Mouse (Mus musculus) kidney, postnatal 25 days (tissue): ENCODE measurements around the gene Zfp827.

Experiments used
- DNase-seq, 2 experiments: peaks; one replicate each; pipeline ENCODE4 v3.0.0; 2021; ENCODE audit warnings: mixed read lengths in 2 of 2

Gene Zfp827

DNA sequence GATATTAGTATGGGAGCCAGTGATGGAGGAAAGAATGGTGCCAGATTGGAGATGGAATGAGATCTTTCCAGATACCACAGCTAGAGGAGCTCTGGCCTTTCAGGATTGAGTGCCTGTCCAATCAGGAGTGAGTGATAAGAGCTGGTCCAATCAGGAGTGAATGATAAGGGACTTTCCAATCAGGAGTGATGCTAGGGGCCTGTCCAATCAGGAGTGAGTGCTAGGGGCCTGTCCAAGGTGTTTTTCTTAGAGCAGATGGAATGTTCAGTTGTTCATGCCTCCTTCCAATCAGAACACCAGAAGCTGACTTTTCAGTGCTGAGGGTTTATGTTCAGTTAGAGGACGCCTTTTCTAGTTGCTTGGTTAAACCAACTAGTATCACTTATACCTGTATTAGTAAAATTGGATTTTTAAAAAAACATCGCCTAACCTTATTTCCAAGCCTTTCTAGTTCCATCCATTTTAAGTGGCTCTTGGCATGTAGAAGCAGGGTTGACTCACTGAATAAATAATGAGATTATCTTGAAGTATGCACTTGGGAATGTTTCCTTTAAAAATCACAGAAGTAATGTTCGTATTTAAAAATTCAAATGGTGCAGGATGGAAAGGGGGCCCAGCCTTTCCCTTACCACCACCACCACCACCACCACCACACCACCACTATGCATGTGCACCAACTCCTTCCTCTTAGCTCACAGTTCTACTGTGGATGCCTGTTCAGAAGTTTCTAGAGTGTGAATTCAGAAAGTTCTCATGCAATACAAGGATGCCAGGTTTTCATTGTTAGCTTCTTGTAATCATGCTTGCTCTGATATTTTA, 39.8 kb downstream of the Zfp827 start:
- no peak for DNase-seq

DNA sequence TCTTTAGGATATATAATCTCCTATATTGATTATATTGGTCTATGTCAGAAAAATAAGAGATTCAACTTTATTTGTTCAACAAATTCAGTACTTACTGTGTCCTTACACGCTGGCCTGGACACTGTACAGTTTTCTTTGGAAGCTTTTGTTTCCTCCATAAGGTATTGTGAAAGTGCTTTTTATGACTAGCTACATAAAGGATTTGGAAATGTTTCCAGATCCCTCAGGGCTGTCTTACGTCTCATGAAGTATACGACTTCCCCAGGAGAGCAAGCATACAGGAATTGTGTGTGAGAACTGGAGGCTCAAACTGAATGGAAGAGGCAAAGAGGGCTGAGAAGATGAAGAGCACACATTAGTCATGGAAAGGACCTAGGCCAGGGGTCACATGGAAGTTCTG, 45.1 kb downstream of the Zfp827 start:
- no peak for DNase-seq

DNA sequence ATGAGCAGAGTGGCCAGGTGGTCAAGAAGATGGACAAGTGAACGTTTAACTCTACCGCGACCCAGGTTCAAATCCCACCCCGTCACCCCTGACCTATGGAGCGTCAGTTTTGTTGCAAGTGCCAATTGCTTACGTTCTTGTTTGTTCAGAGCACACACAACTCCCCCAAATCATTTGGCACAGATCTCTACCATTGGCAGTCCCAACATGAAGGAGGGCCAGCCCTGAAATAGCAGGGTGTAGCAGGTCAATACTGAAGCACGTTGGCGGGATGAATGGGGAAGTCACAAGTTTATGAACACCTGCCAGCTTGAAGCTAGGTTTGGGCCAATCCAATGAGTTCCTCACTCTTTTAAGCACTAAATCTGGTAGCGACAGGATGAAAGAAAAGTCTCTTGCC, 46.7 kb downstream of the Zfp827 start:
- no peak for DNase-seq

DNA sequence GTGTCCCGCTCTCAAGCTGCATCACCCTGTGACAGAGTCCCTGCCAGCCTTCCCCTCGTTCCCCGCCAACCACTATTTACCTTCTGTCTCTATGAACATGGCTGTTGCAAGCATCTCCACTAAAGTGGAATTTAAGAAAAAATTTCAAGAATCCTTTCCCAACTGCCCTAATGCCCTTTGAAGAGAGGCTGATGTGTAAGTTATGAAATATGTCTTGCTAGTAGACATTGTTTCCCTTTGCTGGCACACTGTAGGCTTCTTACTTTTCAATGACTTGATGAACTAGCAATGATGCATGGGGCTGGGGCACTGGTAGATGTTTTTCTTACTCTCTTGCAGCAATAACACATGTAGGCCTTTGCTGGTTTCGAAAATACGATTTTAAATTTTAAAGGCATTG, 49.0 kb downstream of the Zfp827 start:
- DNase-seq: no peak

DNA sequence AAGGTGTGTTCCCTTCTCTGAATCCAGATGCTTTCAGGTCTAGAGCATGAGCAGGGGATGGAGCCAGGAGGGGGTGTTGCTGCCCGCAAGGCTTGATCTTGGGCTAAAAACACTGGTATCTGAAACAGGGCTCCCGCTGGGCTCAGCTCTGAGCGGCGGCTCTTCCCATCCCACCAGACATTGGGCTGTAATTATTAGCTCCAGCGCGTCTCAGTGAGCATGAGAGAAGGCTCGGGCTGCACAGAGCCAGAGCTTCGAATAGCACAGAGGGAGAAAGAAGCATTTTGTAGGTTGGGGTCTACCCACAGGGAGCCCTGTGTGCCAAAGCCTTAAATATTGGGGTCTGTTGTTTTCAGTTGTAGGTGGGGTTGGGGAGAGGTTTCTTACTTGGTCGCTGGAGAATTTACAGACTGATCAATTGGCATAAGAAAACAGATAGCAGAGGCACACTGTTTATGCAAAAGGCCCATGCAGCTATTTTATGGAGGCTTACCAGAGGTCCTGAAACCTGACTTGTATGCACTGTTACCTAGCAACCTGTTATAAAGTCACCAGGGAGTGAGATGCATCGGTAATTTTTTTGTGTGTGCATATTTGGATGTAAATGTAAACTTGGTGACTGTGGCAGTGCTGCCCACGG, 50.4 kb downstream of the Zfp827 start:
- DNase-seq: no peak

DNA sequence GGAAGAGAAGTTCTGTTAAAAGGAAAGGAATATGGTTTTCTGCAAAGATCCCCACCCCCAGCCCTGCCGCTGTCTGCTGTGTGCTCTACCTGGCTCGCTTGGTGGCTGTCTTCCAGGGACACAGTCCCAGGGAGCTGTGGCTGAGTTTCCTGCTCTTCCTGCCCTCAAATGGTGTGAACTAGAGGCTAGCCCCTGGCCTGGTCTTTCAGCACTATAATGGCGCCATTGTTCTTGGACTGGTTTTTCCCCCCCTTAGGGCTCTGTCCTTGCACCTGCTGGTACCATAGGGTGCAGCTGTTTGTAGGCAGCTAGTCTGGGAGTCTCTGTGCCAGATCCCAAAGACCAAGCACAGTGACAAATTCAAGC, 50.9 kb downstream of the Zfp827 start:
- no peak for DNase-seq

DNA sequence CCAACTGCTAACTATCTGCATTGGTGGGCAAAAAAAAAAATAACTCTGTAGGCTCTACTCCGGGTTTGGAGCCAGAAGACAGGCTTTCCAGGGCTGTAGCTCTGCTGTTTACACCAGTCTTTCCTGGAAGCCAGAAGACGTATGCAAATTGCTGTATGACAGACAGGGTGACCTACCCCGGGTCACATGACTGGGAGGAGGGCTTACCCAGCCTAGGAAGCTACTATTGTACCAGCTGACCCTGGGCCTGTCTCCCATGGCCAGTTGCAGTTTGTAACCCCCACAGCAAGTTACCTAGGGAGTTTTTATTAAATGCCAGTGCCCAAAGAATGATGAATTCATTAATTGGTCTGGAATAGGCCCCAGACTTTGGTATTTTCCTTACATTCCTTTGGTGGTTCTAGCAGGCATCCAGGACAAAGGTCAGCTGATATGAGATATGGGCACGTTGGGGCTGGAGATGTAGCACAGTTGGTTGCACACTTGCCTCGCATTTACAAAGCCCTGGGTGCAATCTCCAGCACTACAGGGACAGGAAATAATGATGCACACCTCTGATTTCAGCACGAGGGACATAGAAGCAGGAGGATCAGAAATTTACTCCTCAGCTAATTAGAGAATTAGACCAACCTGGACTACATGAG, 52.0 kb downstream of the Zfp827 start:
- DNase-seq: peak; percentile 46 to 68

DNA sequence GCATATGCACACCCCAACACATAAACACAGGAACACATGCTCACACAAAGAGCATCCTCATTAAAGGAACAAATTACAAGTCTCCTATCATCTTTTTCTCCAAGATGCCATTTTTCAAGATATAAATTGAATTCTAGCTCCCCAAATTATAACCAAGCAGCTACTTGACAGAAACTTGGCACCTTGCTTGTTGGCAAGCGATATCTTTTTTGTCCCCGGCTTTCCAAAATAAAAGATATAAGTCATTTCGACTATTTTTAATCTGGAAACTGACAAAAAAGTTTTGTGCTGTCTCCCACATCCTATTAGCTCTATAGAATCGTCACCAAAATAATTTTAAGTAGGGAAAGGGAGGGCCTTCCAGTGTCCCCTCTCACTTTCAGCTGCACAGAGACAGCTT, 53.1 kb downstream of the Zfp827 start:
- DNase-seq: no peak

DNA sequence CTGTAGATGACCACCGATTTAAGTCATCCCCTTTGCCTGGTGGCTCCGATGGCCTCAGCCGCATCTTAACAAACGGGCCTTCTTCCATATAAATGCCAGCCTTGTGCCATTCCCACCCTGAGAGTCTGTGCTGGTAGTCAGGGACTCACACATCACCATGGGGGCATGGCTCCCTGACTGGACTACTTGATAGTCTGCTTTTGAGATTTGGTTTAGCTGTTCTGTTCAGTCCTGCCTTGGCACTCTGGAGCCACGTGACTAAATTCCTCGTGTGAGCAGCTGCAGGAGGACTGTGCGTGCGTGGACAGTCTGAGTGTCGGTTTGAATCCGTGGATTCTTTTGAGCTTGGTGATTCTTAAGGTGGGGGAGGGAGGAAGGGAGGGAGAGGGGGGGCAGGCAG, 53.7 kb downstream of the Zfp827 start:
- DNase-seq: no peak

DNA sequence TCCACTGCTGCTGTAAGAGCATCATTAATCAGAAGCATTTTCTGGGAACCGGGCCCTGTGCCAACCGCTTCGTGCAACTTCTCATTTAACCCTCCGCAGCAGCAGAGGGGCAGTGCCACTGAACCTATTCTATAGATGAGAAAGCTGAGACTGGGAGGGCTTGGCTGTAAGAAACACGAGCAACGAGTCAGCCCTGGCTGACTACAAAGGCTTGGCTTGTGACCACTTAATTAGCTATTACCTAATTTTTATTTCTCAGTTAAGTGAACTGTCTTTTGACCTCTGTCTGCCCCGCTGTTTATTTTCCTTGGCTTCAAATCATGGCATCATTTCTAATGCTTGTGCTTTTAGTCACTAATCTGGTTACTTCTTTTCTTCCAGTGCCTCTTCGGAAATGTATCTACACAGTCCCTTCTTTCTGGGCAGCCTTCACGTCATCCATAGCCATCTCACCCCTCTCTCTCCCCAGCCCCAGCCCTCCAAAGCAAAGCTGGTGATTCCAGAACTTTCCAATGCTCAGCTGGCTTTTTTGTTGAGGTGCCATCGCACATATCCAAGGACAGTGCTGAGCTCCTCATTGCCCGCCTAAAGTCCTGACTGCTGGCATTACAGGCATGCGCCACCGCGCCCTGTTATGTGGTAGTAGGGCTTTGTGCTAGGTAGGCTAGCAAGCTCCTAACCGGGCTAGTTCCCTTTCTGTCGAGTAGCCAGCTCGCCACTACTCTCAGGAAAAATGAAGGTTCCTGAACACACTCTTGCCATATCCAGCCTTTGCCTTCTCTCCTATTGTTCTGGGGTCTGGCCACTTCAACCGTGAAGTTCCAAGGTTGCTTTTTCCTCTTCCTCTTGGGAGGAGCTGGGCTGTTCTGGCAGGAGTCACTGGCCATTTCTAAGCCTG, 55.5 kb downstream of the Zfp827 start:
- peak; percentile 70 to 77 for DNase-seq

DNA sequence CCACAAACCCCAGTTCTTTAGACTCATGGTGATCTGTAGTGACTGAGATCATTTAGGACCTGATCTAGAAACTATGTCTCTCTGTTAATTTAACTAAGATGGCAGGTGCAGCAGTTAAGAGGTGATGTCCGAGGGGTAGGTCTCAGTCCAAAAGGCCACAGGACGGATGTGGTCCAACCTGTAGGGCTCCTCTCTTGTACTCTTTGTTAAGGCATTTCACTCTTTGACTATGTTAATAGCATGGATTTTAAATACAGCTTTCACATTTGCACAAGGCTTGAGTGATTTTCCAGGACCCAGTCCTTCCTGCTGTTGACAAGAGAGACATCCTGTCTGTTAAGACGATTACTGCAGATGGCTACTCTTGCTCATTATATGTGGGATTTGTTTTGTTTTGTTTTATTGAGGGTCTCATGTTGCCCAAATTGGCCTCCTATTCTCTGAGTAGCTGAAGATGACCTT, 56.2 kb downstream of the Zfp827 start:
- no peak for DNase-seq

DNA sequence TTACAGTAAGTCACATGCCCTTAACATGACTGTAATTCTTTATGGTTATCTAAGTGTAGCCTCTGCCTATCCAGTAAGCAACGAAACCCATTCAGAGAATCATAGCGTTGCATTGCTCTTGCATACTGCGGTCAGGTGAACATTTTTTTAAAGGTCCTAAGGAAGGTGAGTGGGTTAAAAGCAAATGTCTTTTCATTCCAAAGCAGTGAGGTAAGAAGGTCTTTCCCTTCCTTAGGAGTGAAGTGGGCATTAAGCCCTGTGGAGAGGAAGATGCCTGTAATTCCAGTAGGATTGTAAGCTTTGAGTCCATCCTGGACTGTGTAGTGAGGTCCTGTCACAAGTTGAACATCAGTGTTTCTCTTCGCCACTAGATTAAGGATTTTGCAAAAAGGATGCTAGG, 66.2 kb downstream of the Zfp827 start:
- no peak for DNase-seq

DNA sequence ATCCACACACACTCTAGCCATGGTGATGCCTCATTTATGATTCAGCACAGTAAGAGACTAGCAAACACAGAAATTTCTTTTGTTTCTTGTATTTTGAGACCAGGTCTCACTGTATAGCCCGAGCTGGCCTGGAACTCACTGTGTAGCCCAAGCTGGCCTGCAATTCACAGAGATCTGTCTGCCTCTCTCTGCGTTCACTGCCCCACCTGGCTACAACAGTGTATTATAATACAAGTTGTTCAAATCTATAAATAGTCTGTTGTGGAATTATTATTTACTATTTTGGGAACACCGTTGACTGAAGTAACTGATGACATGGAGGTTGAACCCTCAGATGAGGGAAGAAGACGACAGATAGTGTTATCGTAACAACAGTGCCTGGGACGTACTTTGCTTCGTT, 66.9 kb downstream of the Zfp827 start:
- DNase-seq: no peak

DNA sequence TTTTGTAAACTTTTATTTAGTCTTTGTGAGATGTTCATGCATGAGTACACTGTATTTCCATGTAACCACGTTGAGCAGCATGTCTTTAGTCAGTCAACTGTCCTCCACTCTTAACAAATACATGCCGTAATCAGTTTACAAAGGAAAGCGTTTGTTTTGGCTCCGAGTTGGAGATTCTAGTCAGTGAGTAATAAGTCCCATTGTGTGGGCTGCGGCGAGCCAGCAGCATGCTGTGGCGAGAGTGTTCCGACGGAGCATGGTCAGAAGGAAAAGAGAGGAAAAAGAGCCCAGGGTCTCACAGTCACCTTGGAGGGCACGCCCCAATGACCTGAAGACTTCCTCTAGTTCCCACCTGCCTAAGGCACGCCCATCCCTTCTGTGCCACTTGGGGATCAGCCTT, 68.7 kb downstream of the Zfp827 start:
- DNase-seq: peak in 1 of 2 experiments; percentile 32

DNA sequence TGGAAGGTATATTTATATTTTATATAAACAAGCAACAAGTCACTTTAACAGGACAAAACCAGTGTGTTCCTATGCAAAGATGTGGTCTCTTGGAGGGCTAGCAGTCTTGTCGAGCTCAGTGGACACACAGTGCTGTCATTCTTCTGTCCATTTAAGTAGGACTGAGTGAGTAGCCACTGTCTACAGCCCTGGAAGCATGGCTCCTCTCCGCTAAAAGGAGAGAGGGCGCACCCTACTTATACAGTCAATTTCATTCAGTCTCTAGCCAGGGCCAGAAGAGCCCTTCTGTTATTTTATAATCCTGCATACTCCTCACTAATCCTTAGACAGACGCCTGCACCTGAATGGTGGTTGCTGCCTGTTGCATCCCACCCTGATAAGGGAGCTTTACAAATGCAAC, 74.5 kb downstream of the Zfp827 start:
- DNase-seq: no peak

DNA sequence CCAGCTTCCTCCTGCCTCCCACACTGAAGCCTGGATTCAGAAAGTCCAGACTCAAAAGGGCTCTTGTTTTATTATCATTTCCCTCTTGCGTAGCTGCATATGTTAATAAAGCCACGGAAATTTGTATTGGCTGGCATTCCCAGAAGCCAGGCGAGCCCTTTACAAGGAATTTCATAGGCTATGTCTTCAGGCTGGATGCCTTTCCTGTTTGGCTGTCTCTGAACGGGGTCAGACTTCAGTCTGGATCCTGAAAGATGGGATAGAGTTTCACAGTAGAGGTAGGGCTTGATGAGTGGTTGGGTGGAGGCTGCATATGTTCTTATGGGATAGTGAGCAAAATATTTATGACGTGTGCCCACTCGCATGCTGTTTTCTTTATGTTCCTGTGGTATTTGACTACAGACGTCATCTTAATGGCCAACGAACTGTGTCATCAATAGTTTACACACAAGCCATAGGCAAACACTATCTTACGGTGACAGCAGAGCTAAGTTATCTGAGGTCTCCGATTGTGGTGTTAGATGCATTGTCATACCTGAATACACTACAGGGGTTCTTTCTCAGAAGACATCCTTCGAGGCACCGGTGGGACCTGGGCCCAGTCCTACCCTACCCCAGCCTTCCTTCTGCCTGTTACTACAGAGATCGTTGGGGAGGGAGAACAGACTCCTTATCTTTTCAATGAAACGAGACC, 75.1 kb downstream of the Zfp827 start:
- DNase-seq: no peak

DNA sequence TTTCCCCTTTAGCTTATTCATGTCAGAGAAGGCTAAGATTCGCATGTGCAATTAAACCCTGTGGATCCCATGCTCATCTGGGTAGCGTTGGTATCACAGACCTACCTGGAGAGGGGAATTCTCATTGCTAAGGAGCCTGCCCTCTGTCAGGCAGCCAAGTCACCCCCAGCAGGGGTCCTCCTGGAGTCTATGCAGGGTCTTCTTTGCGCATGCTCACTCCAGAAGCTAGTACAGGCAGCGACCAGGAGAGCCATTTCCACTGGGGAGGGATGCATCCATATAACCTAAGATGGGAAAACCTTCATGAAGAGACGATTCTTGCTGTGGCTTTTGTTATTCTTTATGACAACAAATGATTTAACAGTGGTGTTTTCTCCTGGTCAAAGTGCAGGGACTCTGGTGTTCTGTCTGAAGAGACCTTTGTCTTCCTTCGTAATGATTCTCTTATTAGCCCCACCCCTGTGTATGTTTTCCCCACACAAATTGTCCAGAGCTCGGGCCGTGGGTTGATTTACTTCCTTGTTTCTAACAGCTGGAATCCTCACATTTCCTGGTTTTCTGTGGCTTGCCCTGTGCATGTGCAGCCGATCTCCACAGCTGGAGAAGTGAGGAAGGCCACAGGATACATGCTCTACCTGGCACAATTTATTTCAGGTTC, 75.8 kb downstream of the Zfp827 start:
- no peak for DNase-seq

DNA sequence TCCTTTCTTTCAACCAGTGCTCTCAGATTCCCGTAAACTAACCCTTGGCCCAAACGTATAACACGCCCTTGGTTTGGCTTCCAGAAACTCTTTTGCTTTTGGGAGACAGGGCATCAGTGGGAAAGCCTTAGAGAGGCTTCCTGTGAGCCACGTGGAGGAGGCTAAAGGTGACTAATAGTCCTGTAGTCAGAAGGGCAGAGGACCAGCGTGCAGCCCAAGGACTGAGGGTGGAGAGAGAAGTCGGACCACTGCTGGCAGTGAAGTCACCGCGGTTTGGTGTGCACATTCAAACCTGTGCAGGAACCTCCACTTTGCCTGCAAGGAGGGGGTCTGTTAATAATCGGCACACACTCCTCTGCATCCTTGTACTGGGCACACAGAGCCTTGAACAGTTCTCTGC, 76.4 kb downstream of the Zfp827 start:
- peak in 1 of 2 experiments; percentile 34 for DNase-seq

DNA sequence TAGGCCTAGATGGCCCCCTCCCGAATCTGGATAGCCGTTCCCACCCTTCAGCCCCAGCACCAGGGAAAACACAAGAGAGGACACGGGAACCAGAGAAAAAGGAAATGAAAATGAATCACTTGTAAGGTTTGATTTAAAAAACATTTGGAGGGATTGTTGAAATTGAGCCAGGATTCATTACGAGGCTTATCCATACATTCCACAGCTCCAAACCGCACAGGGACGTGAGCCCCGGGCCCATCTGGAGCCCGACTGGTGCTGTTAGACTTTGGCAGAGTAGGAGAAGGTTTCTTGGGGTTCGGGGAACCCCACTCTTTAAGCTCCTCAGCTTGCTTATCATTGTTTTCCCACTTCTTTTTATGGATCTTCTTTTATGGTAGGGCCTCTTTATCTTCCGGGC, 76.9 kb downstream of the Zfp827 start:
- no peak for DNase-seq

DNA sequence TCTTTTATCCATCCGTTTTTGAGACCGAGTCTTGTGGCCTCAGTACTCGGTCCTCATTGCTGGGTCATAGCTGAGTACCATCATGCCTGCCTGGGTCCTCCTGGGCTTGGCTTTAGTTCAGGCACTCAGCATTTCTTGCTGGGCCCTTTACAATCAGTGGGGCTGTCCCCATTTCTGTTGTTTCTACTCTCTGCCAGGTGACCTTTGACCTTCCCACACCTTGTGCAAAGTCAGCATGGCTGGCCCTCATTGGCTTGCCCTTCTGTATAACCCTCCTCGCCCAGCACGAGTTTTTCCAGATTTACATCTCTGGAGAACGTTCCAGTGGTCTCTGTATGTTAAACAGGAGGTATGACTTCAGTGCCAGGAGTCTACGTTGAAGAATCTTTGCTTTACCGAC, 83.2 kb downstream of the Zfp827 start:
- DNase-seq: peak; percentile 26 to 52

DNA sequence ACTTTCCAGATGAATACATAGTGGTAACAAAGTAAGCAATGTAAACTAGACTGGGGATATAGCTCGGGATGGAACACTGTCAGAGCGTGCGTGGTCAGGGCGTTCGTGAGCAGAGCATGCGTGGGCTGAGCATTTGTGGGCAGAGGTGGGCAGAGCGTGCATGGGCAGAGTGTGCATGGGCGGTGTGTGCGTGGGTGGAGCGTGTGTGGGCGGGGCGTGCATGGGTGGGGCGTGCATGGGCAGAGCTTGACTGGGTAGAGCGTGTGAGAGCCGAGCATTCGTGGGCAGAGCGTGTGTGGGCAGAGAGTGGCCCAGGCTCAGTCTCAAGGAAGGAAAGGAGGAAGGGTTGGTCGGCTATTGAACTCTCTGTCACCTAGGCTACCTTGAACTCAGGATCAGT, 84.2 kb downstream of the Zfp827 start:
- peak in 1 of 2 experiments; percentile 42 for DNase-seq

DNA sequence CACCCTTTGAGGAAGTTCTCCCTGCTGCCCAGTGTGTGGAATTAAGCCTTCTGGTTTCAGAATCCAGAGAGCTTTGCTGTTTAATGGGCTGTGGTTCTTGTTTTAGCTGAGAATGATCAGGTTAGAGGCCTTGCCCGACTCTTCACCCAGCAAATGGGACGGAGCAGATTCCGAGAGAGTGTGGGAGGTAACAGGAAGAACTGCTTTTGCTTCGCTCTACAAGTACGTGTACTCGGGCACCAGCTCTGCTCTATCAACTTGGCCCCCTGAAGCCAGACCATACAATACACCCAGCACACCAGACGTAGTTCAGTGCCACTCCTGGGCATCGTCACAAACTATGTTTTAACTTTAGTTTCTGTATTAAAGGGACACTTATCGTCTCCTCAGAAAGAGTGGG, 85.3 kb downstream of the Zfp827 start:
- no peak for DNase-seq
